Mouse (Mus musculus) left cerebral cortex, adult 18-20 months (tissue): ENCODE measurements around the gene Gm7714. TPM values are rescaled to one million over a fixed set of nuclear protein-coding genes. Genes with fewer than 3 reads are reported as not detected.
"Not testable (repeated sequence)": the region's sequence is repeated elsewhere in the genome, so short reads cannot be mapped to it uniquely, and the experiment has no call there.

Source experiments
- DNase-seq, 2 experiments: peaks; one replicate each; pipeline ENCODE4 v3.0.0; 2021 to 2022; ENCODE audit warnings: low spot score in 2 of 2, mixed read lengths in 1 of 2
- long read RNA-seq, 2 experiments: library from polyadenylated mRNA; stranded (forward); transcript quantifications; one replicate each; pipeline ENCODE4 v2.0.0; 2021
- total RNA-seq, 2 experiments: library from RNA; stranded (reverse); gene quantifications; 2 replicates each; pipeline ENCODE4 v1.2.3; 2021

Gm7714 gene
- total RNA-seq, result not detected
- long read RNA-seq, experiment 1, result 0 reads
- long read RNA-seq, experiment 2, result 0 reads

DNA sequence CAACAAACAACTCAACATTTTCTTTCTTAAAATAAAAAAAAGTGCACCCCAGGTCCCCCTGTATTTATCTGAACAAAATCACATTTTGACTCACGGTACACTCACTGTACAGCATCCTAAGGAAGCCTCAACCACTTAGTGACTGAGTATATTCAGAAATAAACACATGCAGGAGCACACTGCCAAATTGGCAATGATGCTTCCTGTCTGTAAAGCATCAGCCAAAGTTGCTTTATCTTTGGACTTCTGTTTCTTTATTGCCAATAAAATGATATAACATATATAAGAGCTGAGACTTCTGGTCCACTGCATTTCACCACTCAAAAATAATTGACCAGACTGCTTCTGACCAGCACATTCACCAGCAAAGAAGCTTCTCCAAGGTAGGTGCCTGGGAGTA is at the start of gene Gm7714:
Gm7714 (plus strand) TSS at position 301 of the 400 bp plus-strand sequence.
- DNase-seq, result no peak

DNA sequence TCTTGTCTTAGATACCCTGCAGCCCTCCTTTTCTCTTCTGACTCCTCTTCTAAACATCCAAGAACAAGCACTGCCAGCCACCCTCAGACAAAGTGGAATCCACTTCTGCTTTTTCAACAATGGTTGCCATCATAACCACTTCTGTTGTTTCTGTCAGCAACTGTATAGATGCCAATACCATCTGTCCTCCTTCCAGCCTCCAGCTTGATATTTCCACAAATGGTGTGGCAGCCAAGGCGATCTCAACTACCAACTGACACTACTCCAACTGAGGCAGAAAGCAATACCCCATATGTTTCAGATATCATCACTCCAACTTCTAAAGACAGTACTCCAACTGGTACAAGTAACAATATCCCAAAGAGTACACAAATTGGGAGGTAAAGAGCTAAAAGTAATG is 12.2 kb upstream of the Gm7714 start:
- DNase-seq, result no peak

DNA sequence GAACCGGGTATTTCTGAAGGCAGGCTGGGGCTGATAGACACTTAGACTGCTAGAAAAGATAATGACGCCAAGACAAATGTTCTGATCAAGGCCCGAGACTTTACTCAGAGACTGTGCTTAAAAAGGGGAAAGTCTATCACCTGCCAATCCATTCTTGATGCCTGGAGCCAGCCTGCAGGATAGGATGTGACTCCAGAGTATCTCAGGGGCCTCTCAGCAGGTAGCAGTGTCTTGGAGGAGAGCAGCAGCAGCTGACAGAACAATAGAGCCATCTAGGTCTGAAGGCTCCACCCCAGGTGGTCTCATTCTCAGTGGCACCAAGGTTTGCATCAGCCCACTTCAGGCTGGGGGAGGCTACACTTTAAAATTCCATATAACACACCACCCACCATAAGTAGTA is 42.6 kb downstream of the Gm7714 start:
- not testable (repeated sequence) for DNase-seq

DNA sequence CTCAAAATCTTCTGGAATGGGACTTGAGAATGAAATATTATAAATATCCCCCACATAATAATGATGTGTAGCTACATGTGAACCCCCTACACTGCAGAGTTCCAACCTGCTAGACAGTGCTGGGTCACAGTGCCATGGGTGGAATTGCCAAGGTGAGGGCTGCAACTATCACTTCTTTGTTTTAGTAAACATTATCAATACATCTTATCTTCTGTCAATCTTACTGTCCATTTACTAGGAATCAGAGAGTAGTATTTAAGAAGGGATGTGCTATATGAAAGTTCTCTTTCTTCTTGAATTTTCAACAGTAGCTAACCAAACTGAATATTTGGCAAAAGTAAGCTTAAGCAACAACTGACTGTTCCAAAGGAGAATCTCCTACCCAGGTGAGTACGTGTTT is 48.3 kb downstream of the Gm7714 start, which contains the start of gene Prol1:
Prol1 (plus strand) TSS at position 301 of the 400 bp plus-strand sequence.
- no peak for DNase-seq

Other genes starting within 250 kb of the Gm7714 start
- gene Smr2, start 182.4 kb upstream of the Gm7714 start, total RNA-seq, result not detected
- not detected for gene Gm11116, start 157.4 kb upstream of the Gm7714 start, total RNA-seq
- not detected for gene Gm11115, start 114.8 kb upstream of the Gm7714 start, total RNA-seq
- not detected for gene Prol1, start 48.4 kb downstream of the Gm7714 start, total RNA-seq
- gene Amtn, start 107.2 kb downstream of the Gm7714 start, total RNA-seq, result not detected
- not detected for gene Ambn, start 187.1 kb downstream of the Gm7714 start, total RNA-seq
- not detected for gene Enam, start 219.1 kb downstream of the Gm7714 start, total RNA-seq